Mouse (Mus musculus): ENCODE results near the gene Gdap1l1.

GRCm38 (mm10) chr2:163487360-163487759 lies 49.1 kb downstream of the Gdap1l1 start:
- TF ChIP-seq CTCF (IDR thresholded peaks at IDR 0.05; ENCODE audit: borderline replicate concordance, control insufficient read depth, extremely low read depth, insufficient read depth, low read length, poor library complexity) (no peak), POLR2A (IDR thresholded peaks at IDR 0.05; ENCODE audit: control insufficient read depth, extremely low read depth, insufficient read depth, low read length, poor library complexity) (no peak)

Data from thymus, adult 2 months (tissue).